Mouse (Mus musculus) gastrocnemius, postnatal 4 days (tissue): ENCODE measurements at regions not wholly inside any gene's neighbourhood (a gene's known extent, or its start where the extent isn't known, plus 50 kb on each side); places are given as distances from the start of the nearest gene placed in this dataset.

ENCODE experiments used
- DNase-seq, 2 experiments: peaks; one replicate each; pipeline ENCODE4 v3.0.0; 2021 to 2022; ENCODE audit warnings: low spot score in 2 of 2, mixed read lengths in 2 of 2

DNA sequence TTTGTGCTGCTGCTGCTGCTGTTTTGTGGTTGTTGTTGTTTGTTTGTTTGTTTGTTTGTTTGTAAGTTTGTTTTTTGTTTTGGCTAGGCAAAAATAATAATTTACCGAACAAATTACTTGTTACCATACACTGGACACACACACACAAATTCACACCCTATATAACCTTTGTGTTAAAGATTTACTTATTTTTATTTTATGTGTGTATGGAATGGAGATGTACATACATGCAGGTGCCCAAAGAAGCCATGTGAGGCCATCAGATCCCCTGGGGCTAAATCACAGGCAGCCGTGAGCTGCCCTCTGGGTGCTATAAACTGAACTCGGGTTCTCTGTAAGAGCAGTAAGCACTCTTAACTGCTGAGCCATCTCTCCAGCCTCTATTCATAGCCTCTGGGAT, 56.0 kb downstream of the Pttg1 start:
- no peak for DNase-seq

DNA sequence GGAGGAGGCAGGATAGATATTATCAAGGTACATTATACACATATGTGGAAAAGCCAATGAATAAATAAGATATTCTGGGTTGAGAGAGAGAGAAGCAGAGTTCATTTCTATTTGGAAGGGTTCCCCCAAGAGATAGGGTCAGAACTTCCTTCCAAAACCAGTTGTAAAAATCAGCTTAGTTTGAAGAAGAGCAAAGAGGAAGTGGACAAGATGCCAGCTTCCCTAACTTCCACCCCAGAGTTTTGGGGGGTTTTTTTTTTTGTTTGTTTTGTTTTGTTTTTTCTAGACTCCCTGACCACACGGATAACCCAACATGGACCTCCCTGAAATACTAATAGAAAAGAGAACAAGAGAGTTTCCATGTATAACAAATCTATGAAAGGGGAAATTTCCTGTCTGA, 57.7 kb downstream of the Pttg1 start:
- DNase-seq, result no peak

DNA sequence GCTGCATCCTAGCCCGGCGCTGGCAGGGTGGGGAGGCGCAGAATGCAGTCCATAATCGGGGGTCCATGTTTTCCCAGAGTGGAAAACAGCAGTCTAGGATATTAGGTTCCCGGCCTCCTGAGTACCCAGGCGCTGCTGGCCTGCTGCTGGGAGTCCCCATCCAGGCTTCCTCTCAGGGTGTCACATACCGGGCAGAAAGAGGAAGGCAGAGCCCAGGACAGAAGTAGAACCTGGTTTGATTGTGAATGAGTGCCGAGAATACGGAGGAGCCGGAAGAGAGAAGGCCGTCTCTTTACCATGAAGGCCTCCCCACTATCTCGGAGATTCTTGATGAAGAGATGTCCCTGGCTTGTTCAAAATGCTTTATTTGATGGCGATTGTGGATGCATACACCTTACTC, 64.2 kb downstream of the Pttg1 start:
- no peak for DNase-seq

DNA sequence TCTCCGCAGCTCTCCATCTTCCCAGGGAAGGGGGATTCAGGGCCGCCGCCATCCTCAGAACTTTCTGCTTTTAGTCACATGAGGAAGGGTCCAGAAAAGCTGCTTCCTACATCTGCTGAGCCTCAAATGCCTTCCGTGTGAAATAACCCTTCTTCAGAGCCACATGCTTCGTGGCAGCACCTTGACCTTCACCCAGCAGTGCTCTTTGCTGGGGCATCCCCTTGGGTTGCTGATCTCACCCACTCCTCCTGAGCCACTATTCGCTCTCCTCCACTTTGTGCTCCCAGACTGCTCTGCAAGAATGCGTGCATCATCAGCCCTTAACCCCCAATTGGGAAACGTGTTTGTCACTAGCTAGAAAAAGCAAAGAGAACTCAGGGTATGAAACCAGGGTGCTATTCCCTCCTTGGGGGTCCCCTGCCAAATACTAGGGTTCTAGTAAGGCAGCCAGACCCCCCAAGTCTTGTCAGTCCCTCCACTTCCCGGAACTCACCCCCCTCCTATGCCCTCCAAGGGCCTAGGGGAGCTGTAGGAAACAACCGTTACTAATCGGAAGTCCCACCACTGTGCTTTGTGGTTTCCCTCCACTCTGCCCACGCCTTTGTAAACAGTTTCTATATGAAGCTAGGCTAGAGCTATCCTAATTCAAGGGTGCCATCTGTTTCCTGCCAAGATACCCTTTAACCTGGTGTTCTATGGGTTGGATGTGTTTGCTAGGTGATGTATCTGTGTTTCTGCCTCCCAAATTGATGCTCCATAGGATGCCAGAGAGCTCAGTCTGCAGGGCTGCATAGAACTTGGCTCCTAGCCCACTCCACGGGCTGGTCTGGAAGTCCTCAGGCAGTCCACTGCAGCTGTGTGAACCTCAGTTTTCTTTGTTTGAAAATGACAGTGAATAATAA, 67.4 kb downstream of the Pttg1 start:
- no peak for DNase-seq

DNA sequence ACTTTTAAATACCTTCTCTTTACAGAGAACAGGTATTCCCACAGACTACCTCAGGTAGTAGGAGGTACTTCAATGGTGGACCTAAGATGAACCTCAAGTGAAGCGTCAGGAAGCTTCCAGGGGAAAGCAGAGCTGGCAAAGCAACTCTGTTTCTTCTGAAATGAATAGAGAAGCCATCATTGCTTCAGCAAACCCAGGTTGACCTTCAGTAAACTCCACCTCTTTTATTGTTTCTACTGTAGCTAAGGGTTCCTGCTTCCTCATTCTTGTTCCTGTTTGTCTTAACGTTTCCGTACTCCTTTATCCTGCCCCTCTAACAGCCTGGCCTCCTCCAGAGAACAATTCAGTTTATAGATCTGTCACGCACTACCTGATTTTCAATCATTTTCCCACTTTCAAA, 72.4 kb downstream of the Pttg1 start:
- no peak for DNase-seq

DNA sequence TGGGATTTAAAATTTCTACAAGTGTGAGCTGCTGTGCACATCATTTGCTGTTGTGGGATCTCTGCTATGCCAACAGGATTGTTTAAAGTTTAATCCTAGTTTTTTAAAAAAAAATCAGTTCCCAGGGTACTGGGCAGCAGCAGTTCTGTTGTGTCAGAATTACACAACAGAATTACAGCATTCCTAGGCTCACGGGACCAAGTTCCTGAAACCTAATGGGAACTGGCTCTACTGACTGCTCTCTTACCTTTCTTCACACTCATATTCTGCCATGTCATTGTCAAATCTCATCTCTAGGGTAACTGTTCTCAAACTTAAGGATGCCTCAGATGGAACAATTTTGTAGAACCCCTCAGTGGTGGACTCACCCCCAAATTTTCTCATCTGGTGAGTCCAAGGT, 73.0 kb downstream of the Pttg1 start:
- no peak for DNase-seq

DNA sequence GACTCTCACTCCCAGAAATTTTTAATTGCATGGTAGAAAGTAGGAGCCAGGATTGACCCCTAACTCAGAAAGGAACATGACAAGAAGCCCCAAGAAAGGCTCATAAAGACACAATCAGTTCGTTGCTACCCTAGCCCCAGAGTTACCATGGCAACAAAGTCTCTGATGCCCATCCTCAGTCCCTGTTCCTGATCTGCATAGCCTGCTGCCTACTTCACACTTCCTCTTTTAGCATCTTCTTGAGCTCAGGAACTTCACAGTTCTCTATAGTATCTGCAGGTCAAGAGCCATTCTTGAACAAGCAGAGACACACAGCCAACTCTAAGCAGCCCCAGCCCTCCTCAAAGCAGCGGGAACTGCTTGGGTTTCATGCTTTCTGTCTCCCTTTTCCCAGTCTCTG, 74.2 kb downstream of the Pttg1 start:
- no peak for DNase-seq

DNA sequence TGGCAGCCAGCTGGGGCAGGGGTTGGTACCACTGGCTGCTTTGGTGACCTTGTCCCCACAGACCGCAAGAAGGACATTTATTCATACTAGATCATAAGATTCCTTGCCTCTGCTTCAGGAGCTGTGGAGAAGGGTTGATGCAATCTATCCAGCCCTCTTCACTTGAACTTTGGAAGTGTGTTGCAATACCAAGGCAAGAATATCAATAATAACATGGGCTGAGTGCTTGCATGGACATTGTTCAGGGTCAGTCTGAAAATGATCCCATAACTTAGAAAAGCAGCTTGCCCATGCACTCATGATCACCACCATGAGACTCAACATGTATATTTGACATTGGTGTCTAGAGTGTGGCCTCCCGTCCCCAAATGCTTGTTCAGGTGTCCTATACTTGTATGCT, 74.7 kb downstream of the Pttg1 start:
- no peak for DNase-seq

DNA sequence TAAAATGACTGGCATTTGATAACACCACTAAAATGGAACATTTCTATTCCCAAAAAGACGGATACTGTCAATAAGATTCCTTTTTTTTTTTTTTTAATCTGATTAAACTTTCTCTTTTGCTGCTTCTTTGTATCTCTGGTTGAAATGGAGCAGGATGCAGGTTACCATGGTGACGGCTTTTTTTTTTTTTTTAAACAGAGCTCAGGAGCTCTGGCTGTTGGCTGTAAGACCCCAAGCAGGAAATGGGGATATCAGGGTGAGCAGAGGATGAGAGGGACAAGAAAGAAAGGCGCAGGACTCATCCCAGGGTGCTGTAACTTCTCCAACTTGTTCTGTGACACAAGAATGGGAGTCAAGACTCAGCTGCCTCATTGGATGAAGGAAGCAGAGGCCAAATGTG, 75.8 kb downstream of the Pttg1 start:
- DNase-seq, result no peak

DNA sequence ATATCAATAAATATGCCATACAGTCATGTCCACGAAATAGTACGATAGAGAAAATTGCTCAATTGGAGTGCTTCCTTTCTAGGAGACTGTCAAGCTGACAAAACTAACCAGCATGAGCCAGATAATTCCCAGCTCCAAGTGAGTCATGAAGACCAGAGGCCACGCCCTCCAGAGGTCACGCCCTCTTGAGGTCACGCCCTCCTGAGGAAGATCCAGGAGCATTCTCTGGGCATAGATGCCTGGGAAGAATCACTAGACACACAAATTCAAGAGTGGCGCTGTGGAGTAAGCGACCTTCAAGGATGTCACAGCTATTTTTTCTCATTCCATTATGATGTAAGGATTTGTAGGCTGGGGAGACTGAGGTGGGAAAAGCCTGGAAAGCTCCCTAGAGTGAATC, 76.5 kb downstream of the Pttg1 start:
- DNase-seq, result no peak

DNA sequence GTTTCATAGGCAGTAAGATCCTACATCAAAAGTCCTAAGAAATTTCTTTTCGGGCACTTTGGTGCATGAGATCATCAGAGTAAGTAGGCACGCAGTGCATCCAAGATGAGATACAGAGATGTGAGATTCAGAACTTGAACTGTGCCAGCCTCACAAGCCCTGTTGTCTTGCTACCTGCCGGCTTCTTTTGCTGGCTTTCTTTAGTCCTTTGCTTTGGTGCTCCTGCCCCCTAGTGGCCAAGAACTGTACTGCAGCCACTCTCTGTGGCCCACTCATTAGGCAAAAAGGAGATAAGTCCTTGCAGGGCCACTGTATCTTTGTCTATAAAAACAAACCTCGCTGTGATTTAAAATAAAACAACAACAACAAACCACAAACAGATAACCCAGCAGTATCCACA, 77.5 kb downstream of the Pttg1 start:
- DNase-seq, result peak; percentile 60 to 72

DNA sequence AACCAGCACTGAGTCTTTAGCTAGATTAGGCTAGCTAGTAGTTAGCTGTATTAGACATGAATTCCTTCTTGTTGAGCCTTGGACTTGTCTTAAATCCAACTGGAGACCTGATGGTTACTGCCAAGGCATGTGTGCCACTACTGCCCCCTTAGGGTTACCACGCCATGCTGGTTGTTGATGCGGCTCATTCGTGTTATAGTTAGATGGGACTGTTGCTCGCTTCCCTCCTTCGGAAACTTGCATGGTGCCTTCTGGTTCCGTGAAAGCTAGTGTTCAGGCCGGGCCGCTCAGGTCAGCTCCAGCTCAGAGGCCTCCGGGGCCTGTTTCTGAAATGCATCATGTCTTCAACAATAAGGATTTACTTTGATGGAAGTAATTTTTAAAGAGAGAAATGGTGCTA, 79.6 kb downstream of the Pttg1 start:
- DNase-seq, result no peak

DNA sequence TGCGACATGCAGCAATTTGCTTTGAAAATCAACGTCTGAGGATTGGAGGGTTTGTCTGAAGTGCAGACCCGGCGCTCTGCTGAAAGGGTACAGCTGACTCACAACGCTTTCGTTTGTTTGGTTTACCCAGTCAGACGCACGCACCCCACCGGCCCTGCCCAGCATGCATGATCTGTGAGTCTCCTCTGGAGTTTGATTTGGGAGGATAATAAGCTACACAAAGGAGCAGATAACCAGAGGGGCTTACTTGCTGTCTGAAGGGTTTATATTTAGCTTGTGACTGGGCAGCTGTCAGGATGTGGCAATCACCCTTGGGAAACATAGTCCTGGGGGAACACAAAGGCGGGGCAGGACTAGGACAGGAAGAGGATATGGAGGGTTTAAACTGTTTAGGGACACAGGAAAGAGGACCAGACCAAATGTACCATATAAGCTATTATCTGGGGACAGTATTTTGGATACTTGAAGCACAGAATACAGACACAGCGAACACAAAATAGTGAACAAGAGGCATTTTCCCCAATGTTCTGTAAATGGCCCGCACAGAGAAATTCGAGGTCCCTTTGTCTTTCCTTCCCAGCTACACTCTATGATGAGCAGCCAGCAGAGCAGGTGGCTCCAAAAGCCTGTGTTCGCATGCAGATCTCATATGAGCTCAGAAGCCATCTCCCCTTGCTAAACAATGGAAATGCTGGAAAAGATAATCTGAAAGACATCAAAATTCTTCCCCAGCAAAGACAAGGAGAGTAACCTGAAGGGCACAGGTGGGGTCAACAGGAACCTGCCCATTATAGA, 81.1 kb downstream of the Pttg1 start:
- DNase-seq, result no peak

DNA sequence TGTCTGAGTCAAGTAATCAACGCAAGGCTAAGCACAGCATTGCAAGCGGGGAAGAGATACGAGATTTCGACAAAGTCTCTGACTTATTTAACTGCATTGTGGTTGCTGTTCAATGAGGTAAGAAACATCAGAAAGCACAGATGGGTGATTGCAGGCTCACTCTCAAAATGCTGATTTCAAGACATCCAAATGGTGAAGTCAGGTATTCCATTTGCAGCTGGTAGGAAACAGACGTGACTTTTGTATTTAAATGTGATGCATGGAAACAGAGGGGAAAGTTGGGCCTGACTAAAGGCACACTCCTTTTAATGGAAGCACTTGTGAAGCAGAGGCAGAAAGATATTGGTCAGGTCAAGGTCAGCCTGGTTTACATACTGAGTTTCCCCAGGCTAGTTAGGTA, 82.5 kb downstream of the Pttg1 start:
- no peak for DNase-seq

DNA sequence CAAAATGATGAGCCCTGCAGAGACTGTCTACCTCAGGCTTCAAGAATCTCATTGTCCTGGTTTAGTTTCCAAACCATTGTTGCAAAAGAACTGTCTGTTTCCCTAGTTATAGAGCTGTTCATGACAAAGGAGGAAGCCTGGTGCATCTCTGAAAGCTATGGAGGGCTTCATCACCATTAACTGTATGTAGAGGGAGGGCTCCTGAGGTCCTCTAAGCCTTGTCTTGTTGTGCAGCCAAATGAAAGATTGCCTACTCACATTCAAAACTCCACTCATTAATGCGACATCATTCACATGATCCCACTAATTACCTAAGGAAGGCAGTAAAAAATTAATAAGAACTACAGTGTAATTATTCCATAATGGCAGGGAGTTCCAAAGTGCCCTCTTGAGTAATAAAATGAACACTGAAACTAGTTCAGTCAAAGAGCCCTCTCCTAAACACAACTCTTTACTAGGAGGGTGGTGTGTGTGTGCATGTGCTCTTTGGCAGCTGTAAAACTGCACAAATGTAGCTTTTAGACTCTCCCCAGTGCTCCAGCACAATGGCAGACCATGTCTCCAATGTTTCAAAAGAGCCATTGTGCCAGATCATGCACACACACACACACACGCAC, 87.6 kb downstream of the Pttg1 start:
- no peak for DNase-seq

DNA sequence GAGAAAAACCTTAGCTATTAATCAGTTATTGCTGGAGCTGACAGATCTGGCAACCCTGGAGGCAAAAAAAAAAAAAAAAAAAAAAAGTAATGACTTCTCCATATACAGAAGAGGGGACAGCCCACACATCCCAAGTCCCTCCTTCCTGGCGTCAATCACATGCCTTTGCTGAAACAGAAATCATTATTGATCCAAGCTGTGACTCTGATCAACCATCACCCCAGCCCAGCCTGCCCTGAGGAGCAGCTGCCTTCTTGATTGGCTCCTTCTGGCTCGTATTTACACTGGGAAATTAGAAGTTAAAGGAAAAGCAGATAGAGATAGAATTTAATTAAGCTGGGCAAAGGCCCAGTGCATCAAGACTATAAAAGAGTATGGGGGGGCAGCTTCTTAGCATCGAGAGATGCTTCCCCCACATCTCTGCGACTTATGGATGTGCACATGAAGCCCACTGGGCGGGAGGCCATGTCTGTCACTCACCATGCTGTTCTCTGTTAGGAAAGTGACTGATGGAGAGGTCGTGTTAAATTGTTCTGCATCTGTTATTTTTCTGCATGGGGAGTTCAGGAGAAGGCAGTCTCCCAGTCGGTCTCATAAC, 90.3 kb downstream of the Pttg1 start:
- no peak for DNase-seq

DNA sequence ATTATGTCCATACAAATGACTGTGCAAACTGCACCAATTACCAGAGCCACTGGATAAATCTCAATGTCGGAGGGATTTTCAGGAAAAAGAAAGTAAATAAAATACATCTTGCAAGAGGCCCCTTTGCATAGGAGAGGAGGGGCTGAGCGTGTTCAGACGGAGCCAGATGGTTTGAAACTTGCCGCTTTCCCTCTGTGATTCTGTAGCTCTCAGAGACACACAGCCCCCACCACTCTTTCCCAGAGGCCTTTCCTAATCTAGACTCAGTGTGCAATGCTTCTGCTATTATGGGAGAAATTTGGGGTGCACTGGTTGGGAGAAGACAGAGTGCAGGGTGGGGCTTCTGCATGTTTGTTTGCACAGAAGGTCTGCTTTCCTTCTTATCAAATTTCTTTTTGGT, 92.5 kb downstream of the Pttg1 start:
- DNase-seq, result no peak

DNA sequence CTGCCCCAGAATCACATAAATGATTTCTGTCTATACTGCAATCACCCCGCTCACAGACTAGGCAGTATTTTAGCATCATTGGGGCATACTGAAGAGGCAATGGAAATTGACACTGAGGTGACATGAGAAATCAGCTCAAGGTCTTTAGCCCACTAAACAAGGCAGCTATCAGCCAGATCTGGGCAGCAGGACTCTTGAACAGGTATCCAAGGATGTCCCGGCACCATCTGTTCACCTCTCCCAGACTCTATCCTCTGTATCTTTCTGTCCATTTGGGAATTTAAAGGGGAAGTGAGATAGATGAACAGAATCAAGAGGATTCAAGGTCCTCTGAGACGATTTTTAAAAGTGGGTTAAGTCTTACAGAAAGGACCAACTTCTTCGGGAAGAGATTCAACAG, 112.1 kb downstream of the Pttg1 start:
- DNase-seq, result no peak
